Mouse (Mus musculus): Measurements from ENCODE around the gene Tmem39b. TPM values are rescaled to one million over a fixed set of nuclear protein-coding genes. Genes with fewer than 3 reads are reported as not detected.
"Not testable (repeated sequence)": the region's sequence is repeated elsewhere in the genome, so short reads cannot be mapped to it uniquely, and the experiment has no call there.

Tmem39b gene
- polyA plus RNA-seq, 1 experiment from 2014 or later: 12.7 TPM

DNA sequence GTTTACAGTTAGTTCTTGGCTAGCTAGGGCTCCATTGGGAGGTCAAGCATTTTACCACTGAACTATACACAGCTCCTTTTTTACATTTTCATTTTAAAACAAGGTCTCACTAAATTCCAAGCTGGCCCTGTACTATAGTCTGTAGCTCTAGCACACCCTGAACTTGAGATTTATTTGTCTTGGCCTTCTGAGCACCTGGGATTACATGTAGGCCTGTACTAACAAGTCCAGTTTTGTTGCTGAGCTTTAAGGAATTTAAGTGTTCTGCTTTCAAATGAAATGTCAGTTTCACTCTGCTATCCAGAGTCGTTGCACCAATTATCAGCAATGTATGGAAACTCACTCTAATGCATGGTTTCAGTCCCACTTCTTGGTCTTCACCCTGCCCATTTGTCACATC, 39.5 kb upstream of the Tmem39b start:
- H3K9me3 ChIP-seq (ENCODE audit: control insufficient read depth, low read length): no peaks in the 10 kb centered on the region
- H3K4me3 ChIP-seq (ENCODE audit: low read length): no peak overlapping the region
- no peak for ATAC-seq
- no peaks in the 10 kb centered on the region for H3K27me3 ChIP-seq (replicated peaks; ENCODE audit: control insufficient read depth, insufficient read depth, low read length)
- no peak overlapping the region for H3K27ac ChIP-seq (ENCODE audit: low read depth, low read length)
- H3K4me2 ChIP-seq (ENCODE audit: low read length): no peak overlapping the region
- peaks cover 24% of the 10 kb centered on the region for H3K4me1 ChIP-seq (ENCODE audit: control insufficient read depth, insufficient read depth, low read depth, low read length)
- H3K36me3 ChIP-seq (ENCODE audit: control insufficient read depth, insufficient read depth, low read length): no peaks in the 10 kb centered on the region
- WGBS: 84% methylated on average over 1 of the region's 1 CpGs
- no peak overlapping the region for H3K9ac ChIP-seq (ENCODE audit: low read depth, low read length)

DNA sequence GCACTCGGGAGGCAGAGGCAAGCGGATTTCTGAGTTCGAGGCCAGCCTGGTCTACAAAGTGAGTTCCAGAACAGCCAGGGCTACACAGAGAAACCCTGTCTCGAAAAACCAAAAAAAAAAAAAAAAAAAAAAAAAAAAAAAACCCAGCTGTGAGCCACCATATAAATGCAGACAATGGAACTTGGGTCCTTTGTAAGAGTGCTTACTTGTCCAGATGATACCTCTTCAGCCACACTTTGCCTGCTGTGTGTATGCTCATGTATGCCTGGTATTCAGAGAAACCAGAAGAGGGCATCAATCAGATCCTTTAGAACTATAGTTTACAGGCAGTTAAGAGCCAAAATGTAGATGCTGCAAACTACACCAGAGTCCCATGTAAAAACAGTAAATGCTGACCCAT, 38.8 kb upstream of the Tmem39b start:
- H3K9me3 ChIP-seq (ENCODE audit: control insufficient read depth, low read length); H3K4me2 ChIP-seq (ENCODE audit: low read length); H3K9ac ChIP-seq (ENCODE audit: low read depth, low read length); H3K27me3 ChIP-seq (replicated peaks; ENCODE audit: control insufficient read depth, insufficient read depth, low read length); H3K36me3 ChIP-seq (ENCODE audit: control insufficient read depth, insufficient read depth, low read length); ATAC-seq; H3K4me3 ChIP-seq (ENCODE audit: low read length); H3K27ac ChIP-seq (ENCODE audit: low read depth, low read length): not testable (repeated sequence)
- H3K4me1 ChIP-seq (ENCODE audit: control insufficient read depth, insufficient read depth, low read depth, low read length): peaks cover 23% of the 10 kb centered on the region
- 92% methylated on average over 4 of the region's 4 CpGs for WGBS

DNA sequence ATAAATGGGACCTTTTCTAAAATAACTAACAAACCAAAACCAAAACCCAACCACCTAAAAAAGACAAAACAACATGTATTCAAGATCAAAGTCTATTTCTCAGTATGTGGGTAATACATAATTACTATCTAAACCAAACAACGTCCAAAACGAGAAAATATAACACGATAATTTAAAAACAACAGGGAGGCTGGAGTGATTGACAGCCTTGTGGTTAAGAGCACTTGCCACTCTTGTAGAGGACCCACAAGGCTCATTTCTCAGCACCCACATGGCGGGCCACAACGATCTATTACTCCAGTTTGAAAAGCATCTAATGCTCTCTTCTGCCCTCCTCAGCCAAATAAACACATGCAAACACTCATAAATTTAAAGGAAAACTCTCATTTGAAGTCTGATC, 34.8 kb upstream of the Tmem39b start:
- 77% methylated on average over 5 of the region's 5 CpGs for WGBS

DNA sequence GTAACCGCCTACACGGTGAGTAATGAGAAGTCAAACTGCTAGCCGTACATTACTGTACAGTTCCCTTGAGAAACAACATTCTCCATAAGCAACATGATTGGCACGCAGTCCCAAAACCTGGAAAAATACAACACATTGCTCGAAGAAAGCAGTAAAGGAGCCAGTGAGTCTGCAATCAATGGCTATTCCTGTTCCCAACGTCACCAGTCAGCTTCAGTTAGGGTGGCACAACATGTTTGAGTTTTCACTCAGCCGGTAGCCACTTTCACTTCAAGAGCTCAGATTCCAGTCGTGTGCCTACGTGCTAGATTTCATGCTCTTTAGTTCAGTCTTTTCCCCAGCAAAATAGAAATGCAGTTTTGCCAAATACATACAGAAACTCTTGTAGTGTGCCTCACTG, 19.7 kb upstream of the Tmem39b start:
- ATAC-seq: no peak
- H3K9me3 ChIP-seq (ENCODE audit: control insufficient read depth, low read length): no peaks in the 10 kb centered on the region
- WGBS: 91% methylated on average over 9 of the region's 9 CpGs
- no peaks in the 10 kb centered on the region for H3K4me1 ChIP-seq (ENCODE audit: control insufficient read depth, insufficient read depth, low read depth, low read length)
- no peak overlapping the region for H3K27ac ChIP-seq (ENCODE audit: low read depth, low read length)
- H3K9ac ChIP-seq (ENCODE audit: low read depth, low read length): no peak overlapping the region
- H3K4me3 ChIP-seq (ENCODE audit: low read length): no peak overlapping the region
- no peak overlapping the region for H3K4me2 ChIP-seq (ENCODE audit: low read length)
- peaks cover 52% of the 10 kb centered on the region for H3K36me3 ChIP-seq (ENCODE audit: control insufficient read depth, insufficient read depth, low read length)
- H3K27me3 ChIP-seq (replicated peaks; ENCODE audit: control insufficient read depth, insufficient read depth, low read length): no peaks in the 10 kb centered on the region

More for the DNA sequence above, 34.8 kb upstream of the Tmem39b start:
- no peak overlapping the region for H3K4me3 ChIP-seq (ENCODE audit: low read length)
- H3K9me3 ChIP-seq (ENCODE audit: control insufficient read depth, low read length): no peaks in the 10 kb centered on the region
- H3K4me2 ChIP-seq (ENCODE audit: low read length): no peak overlapping the region
- 0 out of 2 replicates have a peak, but pooled peaks cover 2% of the 10 kb centered on the region for H3K4me1 ChIP-seq (ENCODE audit: control insufficient read depth, insufficient read depth, low read depth, low read length)
- H3K27ac ChIP-seq (ENCODE audit: low read depth, low read length): no peak overlapping the region
- H3K36me3 ChIP-seq (ENCODE audit: control insufficient read depth, insufficient read depth, low read length): peaks cover 9% of the 10 kb centered on the region
- no peaks in the 10 kb centered on the region for H3K27me3 ChIP-seq (replicated peaks; ENCODE audit: control insufficient read depth, insufficient read depth, low read length)
- no peak overlapping the region for H3K9ac ChIP-seq (ENCODE audit: low read depth, low read length)
- no peak for ATAC-seq

DNA sequence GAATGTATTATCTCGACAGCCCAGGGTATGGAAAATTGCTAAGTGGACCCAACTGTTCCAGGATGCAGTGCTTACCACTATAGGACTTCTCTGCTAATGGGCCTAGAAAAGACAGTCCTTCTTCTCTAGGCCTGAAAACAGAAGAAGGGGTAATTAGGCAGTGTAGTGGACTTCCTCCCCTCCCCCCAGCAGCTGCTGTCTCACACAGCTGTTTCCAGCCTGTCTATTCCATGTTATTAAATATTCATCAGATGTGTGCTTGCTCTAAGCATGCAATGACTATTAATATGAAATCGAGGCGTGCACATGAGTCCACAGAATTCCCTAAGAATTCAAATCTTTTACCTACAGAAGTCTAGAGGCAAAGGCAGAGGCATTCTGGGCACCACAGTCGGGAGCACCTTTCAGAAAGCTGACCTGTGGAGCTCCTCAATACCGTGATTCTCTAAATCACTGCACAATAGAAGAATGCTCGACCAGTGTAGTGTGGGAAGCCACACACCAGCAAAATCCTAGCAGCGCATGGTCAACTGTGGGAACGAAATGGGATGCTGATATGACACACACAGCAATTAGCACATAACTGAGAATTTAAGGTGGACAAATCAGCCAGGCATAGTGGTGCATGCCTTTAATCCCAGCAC, 13.0 kb upstream of the Tmem39b start:
- no peak overlapping the region for H3K9ac ChIP-seq (ENCODE audit: low read depth, low read length)

DNA sequence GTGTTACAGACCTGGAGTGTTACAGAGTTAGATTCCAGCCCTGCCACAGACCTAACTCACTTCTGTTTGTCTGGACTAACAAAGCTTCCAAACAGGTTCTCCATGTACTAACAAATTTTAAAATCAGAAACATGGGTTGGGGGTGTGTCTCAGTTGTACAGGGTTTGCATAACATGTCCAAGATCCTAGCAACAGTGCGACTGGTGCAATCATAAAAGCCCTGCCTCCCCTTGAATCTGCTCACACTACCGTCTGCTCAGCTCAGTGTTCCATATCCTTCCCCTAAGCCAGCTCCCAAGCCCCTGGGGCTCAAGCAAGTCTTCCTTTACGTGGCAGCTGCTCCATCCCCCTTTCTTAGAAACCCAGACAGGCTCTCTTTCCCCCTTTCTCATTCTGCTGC, 10.1 kb upstream of the Tmem39b start:
- Histone ChIP-seq H3K4me1 (ENCODE audit: control insufficient read depth, insufficient read depth, low read depth, low read length) (peaks cover 16% of the 10 kb centered on the region), H3K27me3 (replicated peaks; ENCODE audit: control insufficient read depth, insufficient read depth, low read length) (no peaks in the 10 kb centered on the region), H3K27ac (ENCODE audit: low read depth, low read length) (peak overlapping the region; percentile 63; the same call in 1 of the 2 replicates), H3K4me2 (ENCODE audit: low read length) (no peak overlapping the region), H3K9ac (ENCODE audit: low read depth, low read length) (no peak overlapping the region), H3K9me3 (ENCODE audit: control insufficient read depth, low read length) (no peaks in the 10 kb centered on the region), H3K36me3 (ENCODE audit: control insufficient read depth, insufficient read depth, low read length) (peaks cover 35% of the 10 kb centered on the region), H3K4me3 (ENCODE audit: low read length) (no peak overlapping the region)
- 25% methylated on average over 3 of the region's 3 CpGs for WGBS
- no peak for ATAC-seq

More for the DNA sequence above, 13.0 kb upstream of the Tmem39b start:
- peak; percentile 78 for ATAC-seq
- Histone ChIP-seq H3K4me2 (ENCODE audit: low read length) (no peak overlapping the region), H3K4me3 (ENCODE audit: low read length) (no peak overlapping the region), H3K4me1 (ENCODE audit: control insufficient read depth, insufficient read depth, low read depth, low read length) (peaks cover 3% of the 10 kb centered on the region), H3K9me3 (ENCODE audit: control insufficient read depth, low read length) (no peaks in the 10 kb centered on the region), H3K27me3 (replicated peaks; ENCODE audit: control insufficient read depth, insufficient read depth, low read length) (no peaks in the 10 kb centered on the region), H3K36me3 (ENCODE audit: control insufficient read depth, insufficient read depth, low read length) (peaks cover 42% of the 10 kb centered on the region), H3K27ac (ENCODE audit: low read depth, low read length) (peak overlapping the region; percentile 45)
- WGBS: 50% methylated on average over 8 of the region's 8 CpGs

DNA sequence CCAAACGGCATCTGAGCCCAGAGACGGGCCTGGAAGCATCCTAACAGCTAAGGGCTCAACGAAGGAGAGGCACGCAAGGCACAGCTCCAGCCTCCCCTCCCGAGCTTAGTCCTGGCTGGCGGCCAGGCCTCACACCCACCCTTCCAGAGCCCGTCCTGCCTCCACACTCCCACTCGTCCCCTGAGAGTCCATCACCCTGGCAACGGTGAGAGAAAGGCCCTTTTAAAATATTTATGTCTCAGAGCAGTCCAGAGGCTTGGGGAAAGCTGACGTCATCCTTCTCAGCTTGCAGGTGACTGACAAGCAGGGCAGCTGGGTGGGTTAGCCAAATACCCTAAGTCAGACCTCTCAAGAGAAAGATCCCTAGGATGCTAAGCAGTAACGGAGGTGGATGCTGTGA, 5.8 kb upstream of the Tmem39b start:
- 4% methylated on average over 11 of the region's 11 CpGs for WGBS
- Histone ChIP-seq H3K27ac (ENCODE audit: low read depth, low read length) (peak overlapping the region; percentile 66), H3K4me2 (ENCODE audit: low read length) (peak overlapping the region; percentile 8; the same call in 1 of the 2 replicates), H3K36me3 (ENCODE audit: control insufficient read depth, insufficient read depth, low read length) (peaks cover 14% of the 10 kb centered on the region), H3K4me1 (ENCODE audit: control insufficient read depth, insufficient read depth, low read depth, low read length) (peaks cover 17% of the 10 kb centered on the region), H3K9me3 (ENCODE audit: control insufficient read depth, low read length) (no peaks in the 10 kb centered on the region), H3K27me3 (replicated peaks; ENCODE audit: control insufficient read depth, insufficient read depth, low read length) (no peaks in the 10 kb centered on the region), H3K4me3 (ENCODE audit: low read length) (no peak overlapping the region), H3K9ac (ENCODE audit: low read depth, low read length) (peak overlapping the region; percentile 48)
- ATAC-seq: peak; percentile 74

DNA sequence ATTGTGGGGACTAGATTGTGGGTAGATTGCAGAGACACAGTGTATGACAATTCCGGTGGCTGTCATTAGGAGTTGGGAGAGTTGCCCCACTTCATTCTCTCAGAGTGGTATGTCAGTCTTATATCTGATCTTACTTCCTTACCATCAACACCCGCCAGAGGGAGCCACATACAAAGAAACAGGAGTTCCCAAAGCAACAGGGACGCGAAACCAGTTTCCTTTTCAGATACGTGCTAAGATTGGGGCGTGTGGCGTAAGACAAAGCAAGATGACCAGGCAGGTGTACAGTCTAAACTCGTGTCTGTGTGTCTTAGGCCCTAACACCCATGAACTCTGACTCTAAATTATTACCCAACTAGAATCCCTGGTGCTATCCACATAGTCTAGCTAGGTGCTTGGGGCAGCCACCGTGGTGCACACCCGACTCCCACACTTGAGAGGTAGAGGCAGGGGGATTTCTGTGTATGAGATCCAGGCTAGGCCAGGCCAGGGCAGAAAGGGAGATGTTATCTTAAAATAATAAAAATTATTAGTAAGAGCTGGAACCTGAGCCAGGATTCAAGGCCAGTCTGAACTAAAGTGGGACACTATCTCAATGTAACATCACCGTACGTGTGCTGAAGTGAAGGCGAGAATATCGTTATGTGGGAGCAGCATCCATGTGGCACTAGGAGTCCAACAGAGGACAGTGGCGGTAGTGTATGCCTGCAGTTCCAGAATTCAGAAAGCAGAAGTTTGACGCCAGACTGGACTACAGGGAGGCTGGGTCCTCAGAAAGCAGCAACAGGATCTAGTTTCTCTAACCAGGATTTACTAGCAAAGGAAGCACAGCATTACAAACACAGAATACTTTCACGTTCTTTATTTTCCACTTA, 5.1 kb upstream of the Tmem39b start:
- peak overlapping the region; percentile 48 for H3K9ac ChIP-seq (ENCODE audit: low read depth, low read length)
- ATAC-seq: peak; percentile 30

DNA sequence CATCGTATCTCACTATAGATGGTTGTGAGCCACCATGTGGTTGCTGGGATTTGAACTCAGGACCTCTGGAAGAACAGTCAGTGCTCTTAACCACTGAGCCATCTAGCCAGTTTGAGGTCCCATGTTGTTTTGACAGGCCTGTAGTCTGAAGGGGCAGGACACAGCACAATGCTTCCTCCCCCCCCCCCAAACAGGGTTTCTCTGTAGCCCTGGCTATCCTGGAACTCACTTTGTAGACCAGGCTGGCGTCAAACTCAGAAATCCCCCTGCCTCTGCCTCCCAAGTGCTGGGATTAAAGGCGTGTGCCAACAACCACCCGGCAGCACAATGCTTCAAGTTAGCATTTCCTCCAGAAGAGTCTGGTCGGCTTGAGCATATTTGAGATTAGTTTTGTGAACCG, 4.0 kb upstream of the Tmem39b start:
- peaks cover 18% of the 10 kb centered on the region for H3K4me1 ChIP-seq (ENCODE audit: control insufficient read depth, insufficient read depth, low read depth, low read length)

More for the DNA sequence above, 5.1 kb upstream of the Tmem39b start:
- H3K4me1 ChIP-seq (ENCODE audit: control insufficient read depth, insufficient read depth, low read depth, low read length): peaks cover 19% of the 10 kb centered on the region
- H3K4me3 ChIP-seq (ENCODE audit: low read length): no peak overlapping the region
- peak overlapping the region; percentile 26; the same call in 1 of the 2 replicates for H3K4me2 ChIP-seq (ENCODE audit: low read length)
- no peaks in the 10 kb centered on the region for H3K27me3 ChIP-seq (replicated peaks; ENCODE audit: control insufficient read depth, insufficient read depth, low read length)
- H3K27ac ChIP-seq (ENCODE audit: low read depth, low read length): peak overlapping the region; percentile 66
- H3K9me3 ChIP-seq (ENCODE audit: control insufficient read depth, low read length): no peaks in the 10 kb centered on the region
- 41% methylated on average over 17 of the region's 17 CpGs for WGBS
- H3K36me3 ChIP-seq (ENCODE audit: control insufficient read depth, insufficient read depth, low read length): peaks cover 14% of the 10 kb centered on the region

More for the DNA sequence above, 4.0 kb upstream of the Tmem39b start:
- not testable (repeated sequence) for H3K27me3 ChIP-seq (replicated peaks; ENCODE audit: control insufficient read depth, insufficient read depth, low read length); H3K9me3 ChIP-seq (ENCODE audit: control insufficient read depth, low read length); H3K9ac ChIP-seq (ENCODE audit: low read depth, low read length); H3K27ac ChIP-seq (ENCODE audit: low read depth, low read length); ATAC-seq; H3K4me3 ChIP-seq (ENCODE audit: low read length); H3K4me2 ChIP-seq (ENCODE audit: low read length)
- 92% methylated on average over 6 of the region's 6 CpGs for WGBS
- peaks cover 11% of the 10 kb centered on the region; the same call in 1 of the 2 replicates for H3K36me3 ChIP-seq (ENCODE audit: control insufficient read depth, insufficient read depth, low read length)
